Mouse (Mus musculus): ENCODE results near the gene BC025446. TPM values are rescaled to one million over a fixed set of nuclear protein-coding genes. Genes with fewer than 3 reads are reported as not detected.

Gene BC025446
- 0.06 and 0.11 TPM in 2 replicates for polyA plus RNA-seq (2012; rRNA removed)

DNA sequence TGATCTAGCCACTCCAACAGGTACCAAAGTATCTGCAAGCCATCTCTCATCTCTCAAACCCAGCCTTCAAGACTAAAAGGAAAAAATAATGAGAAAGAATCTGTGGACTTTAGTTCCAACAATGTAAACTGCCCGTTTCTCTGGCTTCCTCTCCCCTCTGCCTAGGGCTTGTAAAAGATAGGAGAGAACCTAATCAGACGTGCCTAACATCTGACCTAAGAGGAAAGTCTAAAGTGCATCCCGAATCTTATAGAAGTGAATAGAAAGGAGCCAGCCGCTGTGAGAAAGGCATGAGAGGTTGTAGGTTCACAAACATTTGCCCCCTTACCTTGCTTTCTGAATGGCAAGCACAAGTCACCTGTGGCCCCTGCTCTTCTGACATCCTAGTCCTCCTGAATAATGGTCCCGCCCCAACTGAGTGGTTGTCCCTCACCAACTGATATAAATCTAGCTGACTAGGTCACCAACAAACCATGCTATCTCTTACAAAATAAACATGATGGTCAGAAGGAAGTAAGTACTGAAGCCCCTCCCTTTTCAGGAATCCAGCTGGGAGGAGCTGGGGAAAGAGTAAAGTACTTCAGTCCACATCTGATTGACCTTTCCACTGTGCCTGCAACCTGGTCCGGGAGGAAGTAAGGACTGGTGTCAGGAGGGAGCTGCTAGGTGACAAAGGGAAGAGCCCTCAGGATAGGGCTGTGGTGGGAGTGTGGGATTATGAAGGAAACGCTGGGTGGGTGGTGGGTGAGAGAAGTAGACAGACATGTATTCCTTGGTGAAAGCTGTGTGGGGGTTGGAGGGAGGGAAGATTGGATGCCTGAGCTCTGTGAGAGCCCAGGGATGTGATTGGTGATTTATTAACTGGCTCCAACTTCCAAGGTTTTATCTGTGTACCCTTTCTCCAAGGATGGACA, at the start of gene BC025446:
TSS of gene BC025446 (plus strand) at position 599 of the 914 bp plus-strand sequence.

DNA sequence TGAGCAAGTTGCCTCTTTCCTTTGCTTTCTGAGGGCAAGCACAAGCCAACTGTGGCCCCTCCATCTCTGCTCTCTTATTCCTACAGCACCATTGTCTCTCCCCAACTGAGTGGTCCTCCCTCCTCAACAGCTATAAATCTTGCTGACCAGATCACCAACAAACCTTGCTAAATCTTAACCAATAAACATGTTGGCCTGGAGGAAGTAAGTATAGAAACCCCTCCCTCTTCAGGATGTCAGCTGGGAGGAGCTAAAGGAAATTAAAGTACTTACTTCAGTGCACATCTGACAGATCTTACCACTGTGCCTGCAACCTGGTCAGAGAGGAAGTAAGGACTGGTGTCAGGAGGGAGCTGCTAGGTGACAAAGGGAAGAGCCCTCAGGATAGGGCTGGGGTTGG, 51.9 kb downstream of the BC025446 start, which contains the start of gene Ly6f:
TSS of gene Ly6f (plus strand) at position 301 of the 400 bp plus-strand sequence.

Other genes starting within 250 kb of the BC025446 start
- not detected in 2 replicates for gene Ly6i, start 232.9 kb upstream of the BC025446 start, polyA plus RNA-seq (2012; rRNA removed)
- 37.1 and 61.5 TPM in 2 replicates for gene Ly6a, start 218.3 kb upstream of the BC025446 start, polyA plus RNA-seq (2012; rRNA removed)
- 120 and 155 TPM in 2 replicates for gene Ly6c1, start 167.5 kb upstream of the BC025446 start, polyA plus RNA-seq (2012; rRNA removed)
- 0.61 and 3.3 TPM in 2 replicates for gene Ly6c2, start 104.4 kb upstream of the BC025446 start, polyA plus RNA-seq (2012; rRNA removed)
- not detected in 2 replicates for gene Ly6g, start 61.1 kb upstream of the BC025446 start, polyA plus RNA-seq (2012; rRNA removed)
- gene Ly6f, start 52.0 kb downstream of the BC025446 start, polyA plus RNA-seq (2012; rRNA removed) = 0.10 TPM in 1 of 2 replicates, not detected in the other

Data from stomach, adult 2 months (tissue).